Mouse (Mus musculus): ENCODE results near the gene Gm826.

GRCm38 (mm10) chr2:160349578-160349977, 15.6 kb upstream of the Gm826 start:
- TF ChIP-seq CTCF (IDR thresholded peaks at IDR 0.05; ENCODE audit: borderline replicate concordance, extremely low read depth, insufficient read depth, insufficient read length) (no peak), POLR2A (IDR thresholded peaks at IDR 0.05; ENCODE audit: borderline replicate concordance, extremely low read depth, insufficient read depth, insufficient read length, poor library complexity, severe bottlenecking) (no peak)
